Mouse (Mus musculus): Measurements from ENCODE around the gene Cgref1.

- TF ChIP-seq POLR2A (IDR thresholded peaks at IDR 0.05; ENCODE audit: borderline replicate concordance, low read depth, low read length) = no peak
- TF ChIP-seq CTCF (IDR thresholded peaks at IDR 0.05; ENCODE audit: low read depth, low read length) = no peak
Measured at GRCm38 (mm10) chr5:30992980-30993676, 47.7 kb upstream of the Cgref1 start.
